Mouse (Mus musculus): ENCODE results near the gene Gjb2. TPM values are rescaled to one million over a fixed set of nuclear protein-coding genes. Genes with fewer than 3 reads are reported as not detected.
"Not testable (repeated sequence)": the region's sequence is repeated elsewhere in the genome, so short reads cannot be mapped to it uniquely, and the experiment has no call there.

Gjb2 gene
- polyA plus RNA-seq, 1 experiment from 2014 or later = 6.7 TPM

DNA sequence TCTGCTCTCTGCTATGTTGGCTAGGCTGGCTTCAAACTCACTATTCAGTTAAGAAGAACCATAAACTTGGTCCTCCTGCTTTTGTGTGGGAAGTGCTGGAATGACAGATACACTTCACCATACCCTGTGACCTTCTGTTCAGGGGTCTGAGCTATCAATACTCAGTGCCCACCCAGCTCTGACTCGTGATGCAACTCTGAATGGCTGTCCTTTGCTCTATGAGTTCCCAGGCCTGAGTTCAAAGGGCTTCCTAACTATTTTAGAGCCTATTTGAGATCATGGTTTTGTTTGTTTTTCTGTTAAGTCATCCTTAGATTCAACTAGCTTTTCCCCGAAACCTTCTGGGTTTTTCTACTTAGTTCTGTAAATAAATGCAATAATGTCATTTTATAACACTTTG, 14.5 kb downstream of the Gjb2 start:
- Histone ChIP-seq H3K4me1 (ENCODE audit: control insufficient read depth, insufficient read depth, low read length) (no peaks in the 10 kb centered on the region), H3K9me3 (ENCODE audit: control insufficient read depth, low read length) (no peaks in the 10 kb centered on the region), H3K27me3 (ENCODE audit: control insufficient read depth, insufficient read depth, low read length) (no peaks in the 10 kb centered on the region), H3K36me3 (ENCODE audit: control insufficient read depth, insufficient read depth, low read length) (no peaks in the 10 kb centered on the region), H3K4me2 (no peak overlapping the region), H3K27ac (ENCODE audit: low read depth, low read length) (no peak overlapping the region), H3K4me3 (ENCODE audit: low read depth, low read length) (no peak overlapping the region), H3K9ac (ENCODE audit: low read length) (no peak overlapping the region)
- ATAC-seq (ENCODE audit: low FRiP score) (no peak), DNase-seq (ENCODE audit: low spot score, missing footprints) (no peak)
- 66% methylated on average over 2 of the region's 2 CpGs for WGBS

- Histone ChIP-seq H3K4me3 (ENCODE audit: low read depth, low read length) (no peak overlapping the region), H3K4me2 (no peak overlapping the region), H3K9me3 (ENCODE audit: control insufficient read depth, low read length) (no peaks in the 10 kb centered on the region), H3K27ac (ENCODE audit: low read depth, low read length) (no peak overlapping the region), H3K9ac (ENCODE audit: low read length) (no peak overlapping the region), H3K36me3 (ENCODE audit: control insufficient read depth, insufficient read depth, low read length) (no peaks in the 10 kb centered on the region), H3K4me1 (ENCODE audit: control insufficient read depth, insufficient read depth, low read length) (no peaks in the 10 kb centered on the region), H3K27me3 (ENCODE audit: control insufficient read depth, insufficient read depth, low read length) (no peaks in the 10 kb centered on the region)
- DNase-seq (ENCODE audit: low spot score, missing footprints) (no peak), ATAC-seq (ENCODE audit: low FRiP score) (no peak)
- 84% methylated on average over 7 of the region's 7 CpGs for WGBS
Measured at GRCm38 (mm10) chr14:57089107-57089506, 15.4 kb downstream of the Gjb2 start.

DNA sequence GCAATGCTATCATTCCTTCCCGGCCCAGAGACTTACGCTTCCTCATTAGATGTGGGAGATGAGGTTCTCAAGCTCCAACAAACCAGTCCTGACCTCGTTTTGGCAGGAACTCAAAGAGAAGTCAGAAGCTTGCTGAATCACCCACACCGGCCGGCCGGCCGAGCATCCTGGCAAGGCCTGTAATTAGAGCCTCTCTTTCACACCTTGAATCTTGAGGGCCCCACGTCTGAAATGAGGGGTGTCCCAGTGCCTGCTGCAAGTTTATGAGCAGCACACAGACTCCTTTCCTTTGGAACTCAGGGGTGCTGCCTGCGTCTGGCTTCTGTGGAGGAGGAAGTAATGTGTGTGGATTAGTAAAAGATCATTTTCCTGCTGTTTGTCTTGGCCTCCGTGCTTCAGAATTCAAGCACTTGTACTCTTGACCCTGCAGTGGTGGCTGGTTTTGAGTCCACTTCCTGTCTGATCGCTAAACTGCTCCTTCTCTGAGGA, 20.3 kb downstream of the Gjb2 start:
- no peak overlapping the region for H3K4me3 ChIP-seq (ENCODE audit: low read depth, low read length)
- ATAC-seq (ENCODE audit: low FRiP score) = no peak
- 75% methylated on average over 11 of the region's 11 CpGs for WGBS
- no peak for DNase-seq (ENCODE audit: low spot score, missing footprints)
- H3K9ac ChIP-seq (ENCODE audit: low read length) = no peak overlapping the region
- no peak overlapping the region for H3K27ac ChIP-seq (ENCODE audit: low read depth, low read length)
- H3K27me3 ChIP-seq (ENCODE audit: control insufficient read depth, insufficient read depth, low read length) = no peaks in the 10 kb centered on the region
- H3K4me1 ChIP-seq (ENCODE audit: control insufficient read depth, insufficient read depth, low read length) = no peaks in the 10 kb centered on the region
- no peaks in the 10 kb centered on the region for H3K9me3 ChIP-seq (ENCODE audit: control insufficient read depth, low read length)
- no peak overlapping the region for H3K4me2 ChIP-seq
- no peaks in the 10 kb centered on the region for H3K36me3 ChIP-seq (ENCODE audit: control insufficient read depth, insufficient read depth, low read length)

GRCm38 (mm10) chr14:57082863-57083262, 21.6 kb downstream of the Gjb2 start:
- Histone ChIP-seq H3K4me1 (ENCODE audit: control insufficient read depth, insufficient read depth, low read length) (no peaks in the 10 kb centered on the region), H3K4me2 (no peak overlapping the region), H3K9me3 (ENCODE audit: control insufficient read depth, low read length) (no peaks in the 10 kb centered on the region), H3K36me3 (ENCODE audit: control insufficient read depth, insufficient read depth, low read length) (no peaks in the 10 kb centered on the region), H3K27ac (ENCODE audit: low read depth, low read length) (no peak overlapping the region), H3K4me3 (ENCODE audit: low read depth, low read length) (no peak overlapping the region), H3K9ac (ENCODE audit: low read length) (no peak overlapping the region), H3K27me3 (ENCODE audit: control insufficient read depth, insufficient read depth, low read length) (no peaks in the 10 kb centered on the region)
- 97% methylated on average over 1 of the region's 1 CpGs for WGBS
- ATAC-seq (ENCODE audit: low FRiP score) (no peak), DNase-seq (ENCODE audit: low spot score, missing footprints) (peak; percentile 47)

DNA sequence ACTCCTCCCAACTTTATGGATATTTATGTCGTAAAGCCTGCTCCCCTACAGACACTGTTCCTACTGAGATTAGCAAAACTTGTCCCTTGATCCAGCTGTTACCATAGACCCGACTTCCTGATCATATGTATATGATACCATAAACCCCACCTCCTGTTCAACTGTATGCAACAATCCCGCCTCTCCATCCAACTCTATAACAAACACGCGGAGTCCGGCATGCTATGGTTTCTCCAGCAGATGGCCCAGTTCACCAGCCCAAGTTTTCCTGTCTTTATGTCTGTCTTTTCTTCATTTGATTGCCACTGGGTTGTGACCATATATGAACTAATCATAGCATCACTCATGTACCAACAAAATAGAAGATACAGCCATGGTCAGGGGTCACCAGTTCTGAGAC, 29.0 kb downstream of the Gjb2 start:
- DNase-seq (ENCODE audit: low spot score, missing footprints) = peak; percentile 2

GRCm38 (mm10) chr14:57069906-57070305, 34.6 kb downstream of the Gjb2 start:
- H3K36me3 ChIP-seq (ENCODE audit: control insufficient read depth, insufficient read depth, low read length); H3K9me3 ChIP-seq (ENCODE audit: control insufficient read depth, low read length); H3K4me2 ChIP-seq; H3K27me3 ChIP-seq (ENCODE audit: control insufficient read depth, insufficient read depth, low read length); H3K4me3 ChIP-seq (ENCODE audit: low read depth, low read length); ATAC-seq (ENCODE audit: low FRiP score); H3K9ac ChIP-seq (ENCODE audit: low read length); H3K27ac ChIP-seq (ENCODE audit: low read depth, low read length); H3K4me1 ChIP-seq (ENCODE audit: control insufficient read depth, insufficient read depth, low read length): not testable (repeated sequence)
- DNase-seq (ENCODE audit: low spot score, missing footprints) = peak; percentile 96
- WGBS = 0% methylated on average over 2 of the region's 2 CpGs

More for the DNA sequence above, 29.0 kb downstream of the Gjb2 start:
- Histone ChIP-seq H3K4me3 (ENCODE audit: low read depth, low read length) (no peak overlapping the region), H3K9me3 (ENCODE audit: control insufficient read depth, low read length) (no peaks in the 10 kb centered on the region), H3K27ac (ENCODE audit: low read depth, low read length) (no peak overlapping the region), H3K36me3 (ENCODE audit: control insufficient read depth, insufficient read depth, low read length) (no peaks in the 10 kb centered on the region), H3K9ac (ENCODE audit: low read length) (no peak overlapping the region), H3K27me3 (ENCODE audit: control insufficient read depth, insufficient read depth, low read length) (no peaks in the 10 kb centered on the region), H3K4me1 (ENCODE audit: control insufficient read depth, insufficient read depth, low read length) (no peaks in the 10 kb centered on the region), H3K4me2 (no peak overlapping the region)
- no peak for ATAC-seq (ENCODE audit: low FRiP score)
- WGBS = 87% methylated on average over 6 of the region's 6 CpGs

DNA sequence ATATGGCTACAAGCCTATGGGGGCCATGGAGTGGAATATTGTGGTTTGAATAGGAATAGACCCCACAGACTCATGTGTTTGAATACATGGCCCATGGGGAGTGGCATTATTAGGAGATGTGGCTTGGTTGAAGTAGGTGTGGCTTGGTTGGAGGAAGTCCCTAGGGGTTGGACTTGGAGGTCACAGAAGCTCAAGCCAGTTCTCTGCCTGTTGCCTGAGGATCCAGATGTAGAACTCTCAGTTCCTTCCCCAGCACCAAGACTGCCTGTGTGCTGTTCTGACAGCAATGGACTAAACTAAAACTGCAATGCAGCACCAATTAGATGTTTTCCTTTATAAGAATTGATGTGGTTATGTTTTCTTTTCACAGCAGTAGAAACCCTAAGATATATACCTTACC, 38.4 kb downstream of the Gjb2 start:
- DNase-seq (ENCODE audit: low spot score, missing footprints) = no peak
- Histone ChIP-seq H3K4me1 (ENCODE audit: control insufficient read depth, insufficient read depth, low read length) (no peaks in the 10 kb centered on the region), H3K9ac (ENCODE audit: low read length) (no peak overlapping the region), H3K9me3 (ENCODE audit: control insufficient read depth, low read length) (no peaks in the 10 kb centered on the region), H3K4me3 (ENCODE audit: low read depth, low read length) (no peak overlapping the region), H3K4me2 (no peak overlapping the region), H3K27me3 (ENCODE audit: control insufficient read depth, insufficient read depth, low read length) (no peaks in the 10 kb centered on the region), H3K27ac (ENCODE audit: low read depth, low read length) (no peak overlapping the region), H3K36me3 (ENCODE audit: control insufficient read depth, insufficient read depth, low read length) (no peaks in the 10 kb centered on the region)
- ATAC-seq (ENCODE audit: low FRiP score) = no peak

- not testable (repeated sequence) for H3K4me3 ChIP-seq (ENCODE audit: low read depth, low read length); H3K36me3 ChIP-seq (ENCODE audit: control insufficient read depth, insufficient read depth, low read length); H3K4me1 ChIP-seq (ENCODE audit: control insufficient read depth, insufficient read depth, low read length); H3K4me2 ChIP-seq; H3K27ac ChIP-seq (ENCODE audit: low read depth, low read length); H3K9me3 ChIP-seq (ENCODE audit: control insufficient read depth, low read length); H3K9ac ChIP-seq (ENCODE audit: low read length)
- ATAC-seq (ENCODE audit: low FRiP score) (peak; percentile 33; the same call in 1 of the 2 replicates), DNase-seq (ENCODE audit: low spot score, missing footprints) (peak; percentile 98)
- 0% methylated on average over 1 of the region's 1 CpGs for WGBS
- H3K27me3 ChIP-seq (ENCODE audit: control insufficient read depth, insufficient read depth, low read length) = peaks cover 39% of the 10 kb centered on the region
Measured at GRCm38 (mm10) chr14:57060052-57060451, 44.5 kb downstream of the Gjb2 start.

DNA sequence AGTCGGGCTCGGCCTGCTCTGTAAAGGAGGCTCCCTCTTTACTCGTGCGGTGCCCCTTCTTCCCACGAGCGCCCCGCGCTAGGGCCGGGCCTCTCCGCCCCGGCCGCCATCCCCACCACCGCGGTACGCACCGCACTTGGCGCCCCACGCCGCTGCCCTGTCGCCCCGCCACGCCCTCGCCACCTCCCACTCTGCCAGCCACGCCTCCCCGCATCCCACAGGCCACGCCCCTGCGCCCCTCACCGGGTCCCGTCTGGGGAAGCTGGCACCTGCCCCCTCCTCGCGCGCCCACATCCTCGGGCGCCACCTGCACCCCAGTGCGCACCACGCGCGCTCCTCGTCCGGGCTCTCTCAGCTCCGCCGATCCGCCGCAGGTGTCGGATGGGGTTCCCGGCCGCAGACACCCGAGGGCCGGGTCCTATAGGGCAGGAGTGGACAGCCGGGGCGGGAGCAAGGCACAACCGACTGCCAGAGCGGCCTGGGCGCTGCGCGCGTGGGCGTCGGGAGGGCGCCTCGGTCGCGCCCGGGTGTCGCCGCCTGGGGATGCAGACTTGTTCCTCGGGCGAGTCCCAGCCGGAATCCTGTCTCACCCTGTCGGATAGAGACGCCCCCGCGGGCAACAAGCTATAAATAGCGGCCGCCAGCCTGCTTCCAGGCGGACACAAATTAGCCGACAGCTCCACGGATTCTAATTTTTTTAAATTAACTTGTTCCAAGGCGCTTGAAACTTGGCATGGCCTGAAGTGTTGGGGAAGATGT, 46.8 kb downstream of the Gjb2 start, which contains the start of gene Gja3:
Gene Gja3, minus strand, starts transcription at position 538 of the 759 bp plus-strand sequence.
- H3K4me2 ChIP-seq = peak within 1 kb of the TSS; percentile 83
- under 1% methylated on average over 68 of the region's 79 CpGs for WGBS
- 0 out of 2 replicates have a peak, but pooled peaks cover 3% of the 10 kb centered on the region for H3K4me1 ChIP-seq (ENCODE audit: control insufficient read depth, insufficient read depth, low read length)
- no peaks in the 10 kb centered on the region for H3K36me3 ChIP-seq (ENCODE audit: control insufficient read depth, insufficient read depth, low read length)
- peaks cover 39% of the 10 kb centered on the region for H3K27me3 ChIP-seq (ENCODE audit: control insufficient read depth, insufficient read depth, low read length)
- H3K4me3 ChIP-seq (ENCODE audit: low read depth, low read length) = peak within 1 kb of the TSS; percentile 47
- no peak within 1 kb of the TSS for H3K27ac ChIP-seq (ENCODE audit: low read depth, low read length)
- no peaks in the 10 kb centered on the region for H3K9me3 ChIP-seq (ENCODE audit: control insufficient read depth, low read length)
- ATAC-seq (ENCODE audit: low FRiP score) (peak; percentile 42; the same call in 1 of the 2 replicates), DNase-seq (ENCODE audit: low spot score, missing footprints) (peak; percentile 94)
- H3K9ac ChIP-seq (ENCODE audit: low read length) = peak within 1 kb of the TSS; percentile 20; the same call in 1 of the 2 replicates

Data from midbrain, embryonic 11.5 days (tissue).